Mouse (Mus musculus) MEL (cell line): ENCODE measurements around the gene Runx1. TPM values are rescaled to one million over a fixed set of nuclear protein-coding genes. Genes with fewer than 3 reads are reported as not detected.

Experiments used
- DNase-seq: peaks from one replicate; pipeline ENCODE4 v3.0.0; 2011; ENCODE audit warnings: low read depth, low spot score
- H3K27ac ChIP-seq: 2 replicates; pipeline ENCODE4 v1.5.1; 2012; ENCODE audit warnings: low read depth, mild to moderate bottlenecking, control low read depth, low read length, moderate library complexity; ENCODE audit not compliant: control insufficient read depth
- H3K27me3 ChIP-seq, 2 experiments: fragments of 150-350 bp in 1 of 2; sonication (generic) in 1 of 2; 2 replicates each; pipeline ENCODE4 v1.6.1; 2012; ENCODE audit warnings: low read length in 2 of 2, mild to moderate bottlenecking in 2 of 2, improper control_type of control experiment in 1 of 2, moderate library complexity in 1 of 2; ENCODE audit not compliant: insufficient read depth in 2 of 2, control insufficient read depth in 1 of 2
- H3K36me3 ChIP-seq, 2 experiments: 2 replicates each; pipeline ENCODE4 v1.6.1; 2012 to 2014; ENCODE audit warnings: low read length in 2 of 2, improper control_type of control experiment in 1 of 2, inconsistent platforms in 1 of 2, mild to moderate bottlenecking in 1 of 2; ENCODE audit not compliant: insufficient read depth in 2 of 2, control insufficient read depth in 1 of 2
- H3K4me1 ChIP-seq, 2 experiments: fragments of 150-350 bp in 1 of 2; sonication (generic) in 1 of 2; 2 replicates each; pipeline ENCODE4 v1.6.1; 2012; ENCODE audit warnings: low read length in 2 of 2, improper control_type of control experiment in 1 of 2, mild to moderate bottlenecking in 1 of 2; ENCODE audit not compliant: insufficient read depth in 2 of 2, control insufficient read depth in 1 of 2
- H3K4me3 ChIP-seq, 2 experiments: fragments of 150-350 bp in 1 of 2; sonication (generic) in 1 of 2; 2 replicates each; pipeline ENCODE4 v1.5.1; 2012; ENCODE audit warnings: low read depth in 2 of 2, low read length in 2 of 2, mild to moderate bottlenecking in 2 of 2, moderate library complexity in 2 of 2, control low read depth in 1 of 2, improper control_type of control experiment in 1 of 2; ENCODE audit not compliant: control insufficient read depth in 1 of 2, insufficient read depth in 1 of 2
- H3K79me2 ChIP-seq: 2 replicates; pipeline ENCODE4 v1.6.1; 2012; ENCODE audit warnings: mild to moderate bottlenecking, low read length, moderate library complexity; ENCODE audit not compliant: control insufficient read depth, poor library complexity, insufficient read depth
- H3K9ac ChIP-seq: 2 replicates; pipeline ENCODE4 v1.6.1; 2012; ENCODE audit warnings: low read depth, mild to moderate bottlenecking, control low read depth, low read length, moderate library complexity; ENCODE audit not compliant: control insufficient read depth, poor library complexity, severe bottlenecking
- H3K9me3 ChIP-seq: fragments of 150-350 bp; sonication (generic); replicated peaks from 2 replicates; pipeline ENCODE4 v1.6.1; 2012; ENCODE audit warnings: mild to moderate bottlenecking, low read length, improper control_type of control experiment, moderate library complexity; ENCODE audit not compliant: insufficient read depth
- BHLHE40 ChIP-seq: IDR thresholded peaks from 2 replicates; pipeline ENCODE4 v1.6.1; 2012; ENCODE audit warnings: low read depth, mild to moderate bottlenecking, inconsistent platforms, low read length, improper control_type of control experiment, borderline replicate concordance
- CHD1 ChIP-seq: IDR thresholded peaks from 2 replicates; pipeline ENCODE4 v1.6.1; 2012; ENCODE audit warnings: low read depth, mild to moderate bottlenecking, inconsistent platforms, low read length, improper control_type of control experiment
- CHD2 ChIP-seq: IDR thresholded peaks from 2 replicates; pipeline ENCODE4 v1.6.1; 2011; ENCODE audit warnings: low read length, improper control_type of control experiment
- CTCF ChIP-seq, 3 experiments: IDR thresholded peaks in 2 of 3; conservative IDR thresholded peaks in 1 of 3; 2 replicates each; pipeline ENCODE4 v1.5.1; 2011 to 2012; ENCODE audit warnings: low read length in 3 of 3, low read depth in 2 of 3, mild to moderate bottlenecking in 2 of 3, improper control_type of control experiment in 1 of 3, inconsistent platforms in 1 of 3, mixed read lengths in 1 of 3, moderate library complexity in 1 of 3; ENCODE audit not compliant: control insufficient read depth in 1 of 3, insufficient read depth in 1 of 3, poor library complexity in 1 of 3, severe bottlenecking in 1 of 3
- E2F4 ChIP-seq: IDR thresholded peaks from 2 replicates; pipeline ENCODE4 v1.6.1; 2011; ENCODE audit warnings: low read depth, low read length, improper control_type of control experiment, borderline replicate concordance
- EP300 ChIP-seq, 2 experiments: IDR thresholded peaks; 2 replicates each; pipeline ENCODE4 v1.6.1; 2011; ENCODE audit warnings: improper control_type of control experiment in 2 of 2, low read length in 2 of 2, low read depth in 1 of 2, mild to moderate bottlenecking in 1 of 2
- ETS1 ChIP-seq: IDR thresholded peaks from 2 replicates; pipeline ENCODE4 v1.6.1; 2012; ENCODE audit warnings: low read depth, mild to moderate bottlenecking, inconsistent platforms, low read length, improper control_type of control experiment, moderate library complexity
- GABPA ChIP-seq: IDR thresholded peaks from 2 replicates; pipeline ENCODE4 v1.6.1; 2012; ENCODE audit warnings: low read depth, mild to moderate bottlenecking, inconsistent platforms, low read length, improper control_type of control experiment, moderate library complexity
- GATA1 ChIP-seq: IDR thresholded peaks from 2 replicates; pipeline ENCODE4 v1.6.1; 2011; ENCODE audit warnings: low read depth, low read length, improper control_type of control experiment
- HCFC1 ChIP-seq: IDR thresholded peaks from 2 replicates; pipeline ENCODE4 v1.6.1; 2012; ENCODE audit warnings: low read depth, mild to moderate bottlenecking, inconsistent platforms, low read length, improper control_type of control experiment, moderate library complexity
- JUND ChIP-seq: IDR thresholded peaks from 2 replicates; pipeline ENCODE4 v1.6.1; 2011; ENCODE audit warnings: low read depth, mild to moderate bottlenecking, improper control_type of control experiment, low read length
- KAT2A ChIP-seq: conservative IDR thresholded peaks from 2 replicates; pipeline ENCODE4 v1.6.1; 2012; ENCODE audit warnings: low read depth, low read length, improper control_type of control experiment, inconsistent platforms
- MAFK ChIP-seq: IDR thresholded peaks from 2 replicates; pipeline ENCODE4 v1.6.1; 2011; ENCODE audit warnings: low read depth, mild to moderate bottlenecking, low read length, improper control_type of control experiment, borderline replicate concordance
- MAX ChIP-seq: IDR thresholded peaks from 2 replicates; pipeline ENCODE4 v1.6.1; 2011; ENCODE audit warnings: low read length, improper control_type of control experiment
- MYC ChIP-seq: IDR thresholded peaks from 2 replicates; pipeline ENCODE4 v1.6.1; 2011; ENCODE audit warnings: low read depth, mild to moderate bottlenecking, low read length, improper control_type of control experiment, moderate library complexity
- NELFE ChIP-seq: IDR thresholded peaks from 2 replicates; pipeline ENCODE4 v1.6.1; 2011; ENCODE audit warnings: low read depth, low read length, improper control_type of control experiment
- POLR2AphosphoS2 ChIP-seq: IDR thresholded peaks from 2 replicates; pipeline ENCODE4 v1.6.1; 2011; ENCODE audit warnings: low read length, improper control_type of control experiment
- POLR2AphosphoS5 ChIP-seq: IDR thresholded peaks from 2 replicates; pipeline ENCODE4 v1.6.1; 2012; ENCODE audit warnings: low read depth, borderline replicate concordance, mild to moderate bottlenecking, inconsistent platforms, low read length, moderate library complexity, mixed read lengths
- SIN3A ChIP-seq: IDR thresholded peaks from 2 replicates; pipeline ENCODE4 v1.6.1; 2012; ENCODE audit warnings: low read length, improper control_type of control experiment, inconsistent platforms
- TAL1 ChIP-seq: IDR thresholded peaks from 2 replicates; pipeline ENCODE4 v1.6.1; 2012; ENCODE audit warnings: mild to moderate bottlenecking, inconsistent platforms, low read length, moderate library complexity, mixed read lengths
- TBP ChIP-seq: IDR thresholded peaks from 2 replicates; pipeline ENCODE4 v1.8.0; 2011; ENCODE audit warnings: low read depth, low read length, improper control_type of control experiment
- TCF12 ChIP-seq: IDR thresholded peaks from 2 replicates; pipeline ENCODE4 v1.6.1; 2014; ENCODE audit warnings: low read depth, mild to moderate bottlenecking, inconsistent platforms, low read length, improper control_type of control experiment, moderate library complexity
- USF1 ChIP-seq: IDR thresholded peaks from 2 replicates; pipeline ENCODE4 v1.6.1; 2014; ENCODE audit warnings: low read depth, mild to moderate bottlenecking, inconsistent platforms, low read length, improper control_type of control experiment, moderate library complexity
- ZC3H11A ChIP-seq: IDR thresholded peaks from 2 replicates; pipeline ENCODE4 v1.6.1; 2012; ENCODE audit warnings: low read depth, mild to moderate bottlenecking, inconsistent platforms, low read length, improper control_type of control experiment
- ZMIZ1 ChIP-seq: IDR thresholded peaks from 2 replicates; pipeline ENCODE4 v1.6.1; 2012; ENCODE audit warnings: low read depth, mild to moderate bottlenecking, inconsistent platforms, low read length, improper control_type of control experiment, moderate library complexity
- polyA plus RNA-seq, 2 experiments: library from polyadenylated mRNA; stranded (reverse) in 1 of 2; unstranded in 1 of 2; fragments of >175 nt in 1 of 2; fragments of >200 nt in 1 of 2; gene quantifications; 2 replicates each; pipeline versions ENCODE4 v1.2.1 to v1.2.4; 2012; ENCODE audit warnings: low replicate concordance in 2 of 2, low read depth in 1 of 2; ENCODE audit not compliant: insufficient read length in 2 of 2, insufficient read depth in 1 of 2, missing spikeins in 1 of 2
- total RNA-seq: library from RNA; depleted of rRNA; stranded (reverse); fragments of 300-350 nt; gene quantifications from 2 replicates; pipeline ENCODE4 v1.2.3, GENCODE M21; 2012

Runx1 gene
- total and polyA plus RNA-seq, 3 experiments = 14.3 to 23.5 TPM; not detected in 1

DNA sequence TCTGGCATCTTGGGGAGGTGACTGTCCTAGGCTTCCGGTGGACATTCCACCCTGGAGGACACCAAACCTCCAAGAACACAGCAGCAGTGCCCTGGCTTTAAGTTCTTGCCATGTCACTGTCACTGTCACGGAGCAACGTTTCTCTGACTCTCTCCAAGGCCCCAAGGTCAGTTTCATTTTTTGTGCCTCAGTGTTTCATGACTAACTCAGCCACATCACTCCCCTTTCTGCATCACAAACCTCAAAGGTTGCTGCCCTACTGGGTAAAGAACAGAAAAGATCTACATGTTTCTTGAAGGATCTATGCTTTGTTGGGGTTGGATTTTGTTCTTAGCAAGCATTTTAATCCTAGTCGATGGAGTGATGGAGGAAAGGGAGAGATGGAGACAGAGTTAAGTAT is 36.1 kb downstream of the Runx1 start:
- Histone ChIP-seq H3K4me1 (peaks cover 22 to 58% of the 10 kb centered on the region in 2 experiments), H3K27me3 (no peaks in the 10 kb centered on the region), H3K27ac (no peak overlapping the region), H3K36me3 (peaks cover 20 to 49% of the 10 kb centered on the region in 2 experiments), H3K79me2 (peaks cover 40% of the 10 kb centered on the region), H3K9ac (no peak overlapping the region), H3K4me3 (no peak overlapping the region), H3K9me3 (no peaks in the 10 kb centered on the region)
- DNase-seq = no peak
- TF ChIP-seq GATA1 (no peak), TAL1 (no peak), HCFC1 (no peak), CHD2 (no peak), ZC3H11A (no peak), MYC (no peak)

DNA sequence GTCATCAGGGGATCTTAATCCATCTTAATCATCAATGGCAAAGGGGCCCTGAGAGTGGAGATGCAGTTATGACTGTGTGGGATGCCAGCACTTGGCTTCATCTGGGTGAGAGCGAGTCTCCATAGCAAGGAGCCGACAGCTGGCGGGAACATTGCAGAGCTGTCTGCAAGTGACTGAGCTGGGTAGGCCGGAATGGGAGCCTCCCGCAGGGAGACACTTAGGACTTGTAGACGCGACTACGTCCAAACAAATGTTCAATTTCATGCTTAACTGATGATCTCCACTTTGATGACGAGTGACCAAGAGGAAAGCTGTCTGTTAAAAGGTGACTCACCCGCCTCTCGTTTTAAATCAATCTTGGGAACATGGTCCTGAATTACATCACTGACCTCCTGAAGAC is 37.5 kb downstream of the Runx1 start:
- peaks cover 8 to 44% of the 10 kb centered on the region in 2 experiments for H3K4me1 ChIP-seq

DNA sequence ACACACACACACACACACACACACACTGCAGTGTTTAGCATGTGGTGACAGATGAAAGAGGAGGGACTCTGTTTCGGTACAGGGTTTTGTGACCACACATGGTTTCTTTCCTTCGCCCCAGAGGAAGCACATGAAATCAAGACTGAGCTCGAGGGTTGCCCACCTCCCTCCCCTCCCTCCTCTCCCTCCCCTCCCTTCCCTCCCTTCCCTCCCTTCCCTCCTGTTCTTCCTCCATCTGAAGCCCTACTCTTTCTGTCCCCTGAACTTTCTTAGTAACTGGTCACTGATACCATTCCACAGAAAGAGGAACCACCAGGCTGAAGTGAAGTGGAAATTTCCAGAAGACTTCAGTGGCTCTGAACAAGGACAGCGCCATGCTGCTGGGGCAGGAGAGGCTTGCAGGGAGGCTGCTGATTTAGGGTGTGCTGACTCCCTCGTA is 39.0 kb downstream of the Runx1 start:
- Histone ChIP-seq H3K27me3 (no peaks in the 10 kb centered on the region), H3K9me3 (no peaks in the 10 kb centered on the region), H3K36me3 (peaks cover 21 to 26% of the 10 kb centered on the region in 2 experiments), H3K79me2 (peaks cover 39% of the 10 kb centered on the region), H3K27ac (peak overlapping the region; percentile 49), H3K4me3 (no peak overlapping the region), H3K4me1 (peaks cover 6 to 31% of the 10 kb centered on the region in 2 experiments), H3K9ac (no peak overlapping the region)
- DNase-seq = peak; percentile 81
- TF ChIP-seq HCFC1 (no peak), USF1 (no peak), TBP (0 out of 2 replicates have a peak, but pooled peaks have one; percentile 14), SIN3A (no peak; the same call in 1 of the 2 replicates), ZC3H11A (no peak), EP300 (IDR thresholded peaks at IDR 0.05; ENCODE audit: low read depth in 1 of 2, low read length in 2 of 2) (peak; percentile 39 to 66; a peak in 3 of 4 replicates), TCF12 (0 out of 2 replicates have a peak, but pooled peaks have one; percentile 13), ETS1 (peak; percentile 60; the same call in 1 of the 2 replicates)

More for the DNA sequence above, 37.5 kb downstream of the Runx1 start:
- H3K9me3 ChIP-seq = no peaks in the 10 kb centered on the region
- no peaks in the 10 kb centered on the region for H3K27me3 ChIP-seq
- H3K9ac ChIP-seq = no peak overlapping the region
- H3K27ac ChIP-seq = no peak overlapping the region
- peaks cover 36% of the 10 kb centered on the region for H3K79me2 ChIP-seq
- H3K36me3 ChIP-seq = peaks cover 22 to 35% of the 10 kb centered on the region in 2 experiments
- DNase-seq = no peak
- no peak overlapping the region for H3K4me3 ChIP-seq
- TF ChIP-seq POLR2AphosphoS5 (no peak), TAL1 (no peak), CHD1 (no peak), MYC (no peak), GATA1 (no peak), MAFK (no peak), NELFE (no peak), CTCF (IDR thresholded peaks at IDR 0.05 in 2 of 3, conservative IDR thresholded peaks at IDR 0.05 in 1 of 3; ENCODE audit: control insufficient read depth in 1 of 3, insufficient read depth in 1 of 3, low read depth in 2 of 3, low read length in 3 of 3, poor library complexity in 1 of 3, severe bottlenecking in 1 of 3) (no peak), E2F4 (no peak), MAX (no peak), TCF12 (no peak), HCFC1 (no peak), TBP (no peak), EP300 (IDR thresholded peaks at IDR 0.05; ENCODE audit: low read depth in 1 of 2, low read length in 2 of 2) (no peak), BHLHE40 (no peak), KAT2A (no peak), JUND (no peak), POLR2AphosphoS2 (no peak), ZMIZ1 (no peak), GABPA (no peak)
